Mouse (Mus musculus) CD4-positive, CD25-positive, alpha-beta regulatory T cell, adult 4 months (primary cell): ENCODE measurements around the gene Cox10. TPM values are rescaled to one million over a fixed set of nuclear protein-coding genes. Genes with fewer than 3 reads are reported as not detected.

Experiments used
- ATAC-seq: one replicate; pipeline ENCODE4 v1.8.0; 2017
- polyA plus RNA-seq, 2 experiments: library from polyadenylated mRNA; unstranded; fragments of 100-300 nt; shearing (Covaris generic); gene quantifications; one replicate each; pipeline ENCODE4 v1.2.1; 2017

The Cox10 gene
- polyA plus RNA-seq, 2 experiments from 2014 or later = 20.3 to 30.5 TPM

- no peak for ATAC-seq
Measured at GRCm38 (mm10) chr11:63951831-63952631, 127.2 kb downstream of the Cox10 start.

GRCm38 (mm10) chr11:63948371-63948770 lies 130.9 kb downstream of the Cox10 start:
- no peak for ATAC-seq

GRCm38 (mm10) chr11:63947024-63947423 lies 132.2 kb downstream of the Cox10 start:
- no peak for ATAC-seq

- ATAC-seq = no peak
Measured at GRCm38 (mm10) chr11:63943947-63944346, 135.3 kb downstream of the Cox10 start.

- ATAC-seq = no peak
Measured at GRCm38 (mm10) chr11:63943268-63943890, 135.9 kb downstream of the Cox10 start.

GRCm38 (mm10) chr11:63942177-63942576 lies 137.1 kb downstream of the Cox10 start:
- no peak for ATAC-seq

GRCm38 (mm10) chr11:63936641-63937040 lies 142.6 kb downstream of the Cox10 start:
- no peak for ATAC-seq

- no peak for ATAC-seq
Measured at GRCm38 (mm10) chr11:63926901-63927300, 152.4 kb downstream of the Cox10 start.

GRCm38 (mm10) chr11:63925161-63925582 lies 154.1 kb downstream of the Cox10 start:
- peak; percentile 25 for ATAC-seq

- no peak for ATAC-seq
Measured at GRCm38 (mm10) chr11:63924286-63924930, 154.9 kb downstream of the Cox10 start.

GRCm38 (mm10) chr11:63923386-63923785 lies 155.9 kb downstream of the Cox10 start:
- ATAC-seq = no peak

- peak; percentile 91 for ATAC-seq
Measured at GRCm38 (mm10) chr11:63922091-63922621, 157.1 kb downstream of the Cox10 start, which contains the start of gene Hs3st3b1. TSS of gene Hs3st3b1 (minus strand) at chr11:63922290.

GRCm38 (mm10) chr11:63921044-63921951 lies 158.0 kb downstream of the Cox10 start:
- no peak for ATAC-seq

GRCm38 (mm10) chr11:63920531-63920930 lies 158.7 kb downstream of the Cox10 start:
- peak; percentile 35 for ATAC-seq

- ATAC-seq = no peak
Measured at GRCm38 (mm10) chr11:63919211-63920098, 159.8 kb downstream of the Cox10 start.

GRCm38 (mm10) chr11:63918321-63919105 lies 160.8 kb downstream of the Cox10 start:
- ATAC-seq = no peak

- no peak for ATAC-seq
Measured at GRCm38 (mm10) chr11:63917561-63917960, 161.7 kb downstream of the Cox10 start.

- peak; percentile 92 for ATAC-seq
Measured at GRCm38 (mm10) chr11:63914388-63914787, 164.9 kb downstream of the Cox10 start.

GRCm38 (mm10) chr11:63913936-63914335 lies 165.3 kb downstream of the Cox10 start:
- no peak for ATAC-seq
